Mouse (Mus musculus): ENCODE results near the gene Reps2. TPM values are rescaled to one million over a fixed set of nuclear protein-coding genes. Genes with fewer than 3 reads are reported as not detected.
A peak's percentile ranks its signal among the peaks of the same experiment; 100 is the strongest.

The Reps2 gene
- total RNA-seq, 2 experiments from 2014 or later, result 4.0 to 6.2 TPM

DNA sequence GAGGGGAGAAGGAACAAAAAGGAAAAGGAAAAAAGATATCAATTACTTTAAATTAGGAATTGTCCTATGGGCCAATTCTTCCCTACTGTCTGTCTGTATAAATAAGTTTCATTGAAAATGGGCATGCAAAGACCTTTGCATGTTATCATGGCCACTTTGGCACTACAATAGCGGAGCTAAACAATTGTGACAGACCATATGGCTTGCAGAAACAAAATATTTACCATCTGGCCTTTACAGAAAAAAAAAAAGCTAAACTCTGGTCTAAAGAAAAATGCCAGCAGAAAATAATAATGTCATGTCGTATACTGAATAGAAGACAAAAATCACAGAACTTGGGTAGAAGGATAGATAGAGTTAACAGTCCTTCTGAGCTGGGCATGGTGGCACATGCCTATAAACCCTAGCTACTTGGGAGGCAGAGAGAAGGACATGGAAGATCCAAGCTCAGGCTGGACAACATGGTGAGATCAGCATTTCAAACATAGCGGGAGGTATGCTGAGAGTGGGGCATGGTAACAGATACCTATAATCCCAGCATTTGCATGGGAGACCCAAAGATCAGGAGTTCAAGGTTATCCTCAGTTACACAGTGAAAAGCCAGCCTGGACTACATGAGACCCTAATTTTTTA, 54.2 kb downstream of the Reps2 start:
- DNase-seq, result no peak

- DNase-seq, result no peak
Observed at GRCm38 (mm10) chrX:162584349-162584748, 59.1 kb downstream of the Reps2 start.

DNA sequence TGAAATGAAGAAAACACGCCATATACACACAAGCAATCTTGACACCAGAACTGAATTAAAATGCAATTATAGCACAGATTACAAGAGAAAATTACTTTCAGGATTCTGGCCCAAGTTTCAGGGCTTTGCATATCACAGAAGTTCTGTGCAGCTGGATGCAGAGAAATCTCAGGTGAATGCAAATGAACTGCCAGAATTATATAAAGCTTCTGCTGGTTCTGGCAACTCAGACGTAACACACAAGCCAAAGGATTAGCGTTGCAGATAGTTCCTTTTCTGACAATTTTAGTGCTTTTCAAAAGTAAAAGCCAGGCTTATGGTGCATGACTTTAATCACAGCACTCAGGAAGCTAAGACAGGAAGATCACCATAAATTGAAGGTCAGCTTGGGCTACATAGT, 62.9 kb downstream of the Reps2 start:
- DNase-seq, result no peak

DNA sequence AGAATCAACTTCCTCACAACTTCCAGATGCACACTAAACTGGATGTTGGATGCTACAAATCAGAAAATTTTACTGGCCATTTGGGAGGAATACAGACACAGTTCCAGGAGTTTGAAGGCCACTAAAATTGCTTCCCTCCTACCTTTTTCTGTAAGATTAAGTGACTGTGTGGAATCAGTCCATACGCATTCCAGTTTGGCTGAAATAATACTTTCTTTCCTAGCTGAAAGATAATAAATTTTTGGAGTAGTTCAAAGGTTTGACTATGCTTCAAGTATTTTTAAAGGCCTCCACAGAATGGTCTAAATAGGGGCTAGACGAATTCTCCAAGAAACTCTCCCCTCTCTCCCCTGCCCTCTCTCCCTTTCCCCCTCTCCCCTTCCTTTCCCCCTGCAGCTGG, 75.0 kb downstream of the Reps2 start:
- DNase-seq, result no peak

GRCm38 (mm10) chrX:162565501-162565900, 77.9 kb downstream of the Reps2 start:
- DNase-seq, result no peak

DNA sequence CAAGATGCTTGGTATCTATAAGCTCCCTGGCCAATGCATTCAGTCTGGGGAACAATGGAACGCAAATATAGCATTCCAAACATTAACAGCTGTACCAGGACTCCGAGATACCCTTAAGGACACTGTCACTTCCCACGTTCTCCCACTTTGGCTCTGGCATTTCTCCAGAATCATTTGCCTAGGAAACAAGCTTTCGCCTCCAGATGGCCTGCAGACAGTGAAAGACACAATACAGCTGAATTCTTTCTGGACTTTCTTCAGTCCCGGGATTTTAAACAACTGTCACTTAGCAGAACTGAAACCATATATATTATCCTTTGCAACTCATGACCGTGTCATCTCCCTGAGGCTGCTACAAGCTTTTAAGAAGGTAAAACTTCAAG, 87.0 kb downstream of the Reps2 start:
- DNase-seq, result no peak

GRCm38 (mm10) chrX:162555729-162556458, 87.6 kb downstream of the Reps2 start:
- peak; percentile 16 for DNase-seq

GRCm38 (mm10) chrX:162554513-162554912, 88.9 kb downstream of the Reps2 start:
- no peak for DNase-seq

- peak; percentile 2 for DNase-seq
Observed at GRCm38 (mm10) chrX:162552383-162552782, 91.1 kb downstream of the Reps2 start.

- no peak for DNase-seq
Observed at GRCm38 (mm10) chrX:162545037-162545436, 98.4 kb downstream of the Reps2 start.

DNA sequence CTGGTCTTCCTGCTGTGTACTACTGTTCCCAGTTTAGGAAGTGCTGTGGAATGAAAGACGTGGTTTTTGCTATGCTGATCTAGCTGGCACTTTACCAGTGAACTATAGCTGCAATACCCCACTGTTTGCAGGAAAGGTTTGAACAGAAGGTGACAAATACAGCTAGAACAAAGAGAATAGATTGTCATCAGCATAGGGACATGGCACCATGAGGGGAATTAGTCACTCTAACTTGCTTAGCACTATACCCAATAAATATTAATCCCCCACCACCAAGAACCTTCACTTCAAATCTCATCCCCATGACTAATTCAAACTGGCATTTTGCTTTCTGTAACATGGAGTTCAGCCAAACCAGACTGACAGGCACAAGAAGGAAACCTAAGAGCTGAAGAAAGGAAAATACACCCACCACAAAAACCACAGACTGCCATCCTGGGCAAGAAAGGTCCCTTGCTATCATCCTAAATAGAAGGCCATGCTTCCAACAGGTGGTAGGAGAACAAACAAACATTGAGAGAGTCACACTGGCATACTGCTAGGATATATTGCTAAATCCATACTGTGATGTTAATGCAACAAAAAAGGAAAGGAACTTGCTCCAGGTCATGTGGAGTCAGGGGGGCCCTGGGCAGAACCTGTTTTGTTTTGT, 100.7 kb downstream of the Reps2 start:
- no peak for DNase-seq

- no peak for DNase-seq
Observed at GRCm38 (mm10) chrX:162541961-162542360, 101.5 kb downstream of the Reps2 start.

GRCm38 (mm10) chrX:162531016-162531415, 112.4 kb downstream of the Reps2 start:
- no peak for DNase-seq

- peak; percentile 58 for DNase-seq
Observed at GRCm38 (mm10) chrX:162527240-162527639, 116.2 kb downstream of the Reps2 start.

- no peak for DNase-seq
Observed at GRCm38 (mm10) chrX:162521831-162522514, 121.5 kb downstream of the Reps2 start.

GRCm38 (mm10) chrX:162521197-162521596, 122.3 kb downstream of the Reps2 start:
- DNase-seq, result peak; percentile 2

GRCm38 (mm10) chrX:162520374-162520773, 123.1 kb downstream of the Reps2 start:
- no peak for DNase-seq

- DNase-seq, result no peak
Observed at GRCm38 (mm10) chrX:162510426-162510980, 132.9 kb downstream of the Reps2 start.

GRCm38 (mm10) chrX:162505186-162505585, 138.3 kb downstream of the Reps2 start:
- DNase-seq, result no peak

DNA sequence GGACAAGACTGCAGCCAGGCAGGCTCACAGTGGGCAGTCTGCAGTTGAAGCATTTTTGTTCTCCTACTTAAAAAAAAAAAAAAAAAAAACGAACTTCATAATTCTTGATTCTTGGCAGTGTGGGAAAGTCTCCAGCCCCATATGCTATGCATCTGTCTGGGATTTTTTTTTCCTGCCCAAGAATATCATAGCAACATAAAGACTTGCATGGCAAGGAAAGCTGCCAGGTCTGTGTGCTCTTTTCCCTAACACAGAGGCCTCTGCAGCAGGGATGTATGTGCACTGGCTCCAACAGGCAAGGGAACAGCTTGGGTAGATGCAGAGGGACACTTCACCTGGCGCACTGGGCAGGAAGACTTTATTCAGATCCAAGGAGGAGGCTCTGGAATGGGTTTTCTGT, 140.0 kb downstream of the Reps2 start:
- DNase-seq, result no peak

DNA sequence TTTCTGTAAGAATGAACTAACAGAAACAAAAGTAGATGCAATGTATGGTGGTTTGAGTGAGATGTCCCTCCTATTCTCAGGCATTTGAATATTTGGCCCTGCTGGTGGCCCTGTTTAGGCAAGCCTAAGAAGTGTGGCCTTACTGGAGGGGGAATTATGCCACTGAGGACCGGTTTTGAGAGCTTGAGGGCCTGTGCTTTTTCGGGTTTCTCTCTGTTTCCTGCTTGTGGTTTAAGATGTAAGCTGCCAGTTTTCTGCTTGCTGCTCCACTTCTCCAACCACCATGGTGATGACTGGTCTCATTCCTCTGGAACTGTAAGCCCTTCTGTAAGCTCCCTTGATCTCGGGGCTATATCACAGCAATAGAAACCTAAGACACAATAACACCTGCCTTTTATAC, 142.5 kb downstream of the Reps2 start:
- no peak for DNase-seq

GRCm38 (mm10) chrX:162496485-162496884, 147.0 kb downstream of the Reps2 start:
- no peak for DNase-seq

DNA sequence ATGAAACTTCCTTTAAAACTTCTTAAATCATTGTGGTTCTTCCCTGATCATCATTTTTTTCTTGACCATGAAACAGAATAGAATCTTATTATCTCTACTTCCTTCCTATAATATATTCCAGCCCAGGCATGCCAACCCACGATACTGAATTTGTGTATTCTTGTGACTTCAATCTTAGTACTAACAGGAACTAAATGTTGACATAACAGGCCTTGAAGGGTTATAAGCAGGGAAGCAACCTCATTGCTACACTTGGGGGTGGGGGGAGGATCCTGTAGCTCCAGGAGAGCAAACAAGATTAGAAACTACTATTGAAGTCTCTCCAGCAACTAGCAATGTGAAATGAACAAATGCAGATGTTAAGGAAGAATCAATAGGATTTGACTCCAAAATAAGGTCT, 154.8 kb downstream of the Reps2 start:
- no peak for DNase-seq
